Mouse (Mus musculus) c-Kit-negative CD71-positive TER-119-positive erythroid progenitor cells, embryonic 14.5 days (primary cell): Measurements from ENCODE around the gene Hoxc13.

Experiments used
- DNase-seq: peaks from one replicate; pipeline ENCODE4 v3.0.0-alpha.2; 2013; ENCODE audit warnings: low read depth, low spot score

Gene Hoxc13

DNA sequence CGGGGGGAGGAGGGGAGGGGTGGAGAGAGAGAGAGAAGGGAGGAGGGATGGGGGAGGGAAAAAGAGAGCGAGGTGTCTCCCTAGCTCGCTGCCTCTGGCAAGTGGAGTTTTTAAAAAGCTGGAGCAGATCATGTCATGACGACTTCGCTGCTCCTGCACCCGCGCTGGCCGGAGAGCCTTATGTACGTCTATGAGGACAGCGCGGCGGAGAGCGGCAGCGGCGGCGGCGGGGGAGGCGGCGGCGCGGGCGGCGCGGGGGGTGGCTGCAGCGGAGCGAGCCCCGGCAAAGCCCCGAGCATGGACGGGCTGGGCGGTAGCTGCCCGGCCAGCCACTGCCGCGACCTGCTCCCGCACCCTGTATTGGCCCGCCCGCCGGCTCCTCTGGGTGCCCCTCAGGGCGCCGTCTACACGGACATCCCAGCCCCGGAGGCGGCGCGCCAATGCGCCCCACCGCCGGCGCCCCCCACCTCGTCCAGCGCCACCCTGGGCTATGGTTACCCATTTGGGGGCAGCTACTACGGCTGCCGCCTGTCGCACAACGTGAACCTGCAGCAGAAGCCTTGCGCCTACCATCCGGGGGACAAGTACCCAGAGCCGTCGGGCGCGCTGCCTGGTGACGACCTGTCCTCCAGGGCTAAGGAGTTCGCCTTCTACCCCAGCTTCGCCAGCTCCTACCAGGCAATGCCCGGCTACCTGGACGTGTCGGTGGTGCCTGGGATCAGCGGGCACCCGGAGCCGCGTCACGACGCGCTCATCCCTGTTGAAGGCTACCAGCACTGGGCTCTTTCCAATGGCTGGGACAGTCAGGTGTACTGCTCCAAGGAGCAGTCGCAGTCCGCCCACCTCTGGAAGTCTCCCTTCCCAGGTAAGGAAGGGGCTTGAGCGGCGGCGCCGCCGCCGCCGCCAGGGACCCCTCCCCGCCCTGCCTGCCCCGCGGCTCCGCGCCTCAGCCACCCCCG is at the start of gene Hoxc13:
TSS of gene Hoxc13 (plus strand) at position 51 of the 959 bp plus-strand sequence.
- DNase-seq: no peak

DNA sequence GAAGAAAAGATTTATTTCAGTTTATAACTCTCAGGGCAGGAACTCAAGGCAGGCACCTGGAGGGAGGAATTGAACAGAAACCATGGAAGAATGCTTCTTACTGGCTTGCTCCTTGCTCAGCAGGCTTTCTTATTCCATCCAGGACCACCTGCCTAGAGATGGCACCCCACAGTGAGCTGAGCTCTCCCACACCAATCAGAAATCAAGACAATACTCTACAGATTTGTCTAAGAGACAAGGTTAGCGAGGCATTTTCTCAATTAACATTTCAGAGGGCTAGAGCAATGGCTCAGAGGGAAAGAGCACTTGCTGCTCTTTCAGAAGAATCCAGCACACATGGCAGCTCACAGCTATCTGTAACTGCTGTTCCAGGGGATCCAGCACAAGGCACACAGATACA is 35.1 kb upstream of the Hoxc13 start:
- no peak for DNase-seq

- DNase-seq: no peak
These were observed 25.8 kb upstream of the Hoxc13 start for GRCm38 (mm10) chr15:102895115-102895514.

DNA sequence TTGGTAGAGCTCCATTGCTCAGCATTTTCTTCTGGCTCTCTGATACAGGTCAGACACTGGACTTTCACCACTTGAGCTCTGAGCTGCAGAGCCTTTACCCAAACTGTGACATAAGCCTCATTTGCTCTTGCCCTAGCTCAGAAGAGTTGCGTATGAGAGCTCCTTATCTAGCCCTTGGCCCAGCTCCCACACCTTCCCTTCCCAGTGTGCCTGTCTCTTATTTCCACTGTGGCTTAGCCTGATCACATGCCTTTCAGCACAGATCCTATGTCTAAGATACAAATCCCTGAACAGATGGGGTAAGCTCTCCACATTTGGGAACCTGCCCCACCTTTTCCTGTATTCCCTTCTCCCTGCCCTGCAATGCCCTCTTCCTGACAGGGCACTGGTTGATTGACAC is 16.0 kb upstream of the Hoxc13 start:
- no peak for DNase-seq

- DNase-seq: no peak
These were observed 11.4 kb upstream of the Hoxc13 start for GRCm38 (mm10) chr15:102909536-102909935.

- no peak for DNase-seq
These were observed 10.9 kb upstream of the Hoxc13 start for GRCm38 (mm10) chr15:102910038-102910437.

GRCm38 (mm10) chr15:102910496-102911095 is 10.3 kb upstream of the Hoxc13 start:
- no peak for DNase-seq

DNA sequence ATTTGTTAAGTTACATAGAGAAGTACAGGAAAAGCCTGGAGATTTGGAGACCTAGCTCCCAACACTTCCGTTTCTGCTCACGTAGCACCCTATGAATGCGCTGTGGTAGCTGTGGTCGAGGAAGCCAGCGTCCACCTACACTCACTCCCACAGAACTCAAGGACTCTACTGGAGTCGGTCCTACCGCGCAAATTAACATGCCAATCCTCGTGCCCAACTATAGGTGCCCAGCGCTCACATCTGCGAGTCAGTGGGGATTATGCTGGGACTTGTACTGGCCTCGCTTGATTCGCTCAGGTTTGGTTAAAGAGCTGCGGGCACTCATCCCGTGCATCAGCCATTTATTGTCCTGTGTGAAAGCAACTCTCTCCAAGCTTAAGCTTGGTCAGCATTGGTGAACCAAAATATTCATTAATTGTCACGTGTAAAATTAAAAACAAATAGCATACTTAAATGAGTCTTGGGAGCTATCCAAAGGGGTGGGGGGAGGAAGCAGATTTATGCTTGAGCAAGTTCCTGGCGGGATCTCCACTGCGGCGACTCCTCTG is 7.8 kb upstream of the Hoxc13 start:
- DNase-seq: no peak

GRCm38 (mm10) chr15:102917972-102918572 is 2.8 kb upstream of the Hoxc13 start:
- no peak for DNase-seq

GRCm38 (mm10) chr15:102918611-102919265 is 2.2 kb upstream of the Hoxc13 start:
- no peak for DNase-seq

- no peak for DNase-seq
These were observed 1.3 kb upstream of the Hoxc13 start for GRCm38 (mm10) chr15:102919336-102920180.

DNA sequence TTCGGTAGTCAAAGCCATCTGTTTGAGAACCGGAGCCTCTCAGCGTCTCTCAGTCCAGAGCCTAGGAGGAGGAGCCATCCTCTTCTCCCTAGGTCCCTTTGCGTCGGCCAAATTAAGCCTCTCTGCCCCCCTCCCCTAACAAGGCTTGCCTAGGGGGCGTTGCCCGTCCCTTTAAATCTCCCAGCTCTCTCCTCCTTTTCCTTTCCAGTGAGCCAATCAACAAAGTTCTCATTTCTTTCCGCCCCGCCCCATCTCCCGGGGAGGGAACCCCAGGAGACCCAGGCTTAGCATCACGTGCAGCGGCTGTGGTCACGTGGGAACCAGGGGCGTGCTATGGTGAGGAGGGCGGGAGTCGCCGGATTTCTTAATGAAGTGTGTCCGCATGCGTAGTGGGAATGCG is 284 bp upstream of the Hoxc13 start:
- DNase-seq: no peak

DNA sequence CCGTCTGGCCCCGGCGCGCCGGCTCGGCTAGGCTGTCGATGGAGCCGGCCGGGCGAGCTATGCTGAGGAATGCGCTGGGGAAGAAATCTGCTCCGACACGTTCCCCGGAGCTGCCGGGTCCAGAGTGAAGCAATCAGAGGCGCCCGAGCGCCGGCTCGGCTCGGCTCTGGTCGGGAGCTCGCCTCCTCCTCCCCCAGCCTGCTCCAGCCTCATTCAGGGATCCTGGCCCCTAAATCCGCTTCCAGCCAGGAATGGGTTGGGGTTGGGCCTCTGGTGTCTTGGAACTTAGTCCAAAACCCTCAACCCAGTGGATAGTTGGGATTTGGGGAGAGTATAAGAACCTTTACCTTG is 1.1 kb downstream of the Hoxc13 start:
- DNase-seq: no peak

DNA sequence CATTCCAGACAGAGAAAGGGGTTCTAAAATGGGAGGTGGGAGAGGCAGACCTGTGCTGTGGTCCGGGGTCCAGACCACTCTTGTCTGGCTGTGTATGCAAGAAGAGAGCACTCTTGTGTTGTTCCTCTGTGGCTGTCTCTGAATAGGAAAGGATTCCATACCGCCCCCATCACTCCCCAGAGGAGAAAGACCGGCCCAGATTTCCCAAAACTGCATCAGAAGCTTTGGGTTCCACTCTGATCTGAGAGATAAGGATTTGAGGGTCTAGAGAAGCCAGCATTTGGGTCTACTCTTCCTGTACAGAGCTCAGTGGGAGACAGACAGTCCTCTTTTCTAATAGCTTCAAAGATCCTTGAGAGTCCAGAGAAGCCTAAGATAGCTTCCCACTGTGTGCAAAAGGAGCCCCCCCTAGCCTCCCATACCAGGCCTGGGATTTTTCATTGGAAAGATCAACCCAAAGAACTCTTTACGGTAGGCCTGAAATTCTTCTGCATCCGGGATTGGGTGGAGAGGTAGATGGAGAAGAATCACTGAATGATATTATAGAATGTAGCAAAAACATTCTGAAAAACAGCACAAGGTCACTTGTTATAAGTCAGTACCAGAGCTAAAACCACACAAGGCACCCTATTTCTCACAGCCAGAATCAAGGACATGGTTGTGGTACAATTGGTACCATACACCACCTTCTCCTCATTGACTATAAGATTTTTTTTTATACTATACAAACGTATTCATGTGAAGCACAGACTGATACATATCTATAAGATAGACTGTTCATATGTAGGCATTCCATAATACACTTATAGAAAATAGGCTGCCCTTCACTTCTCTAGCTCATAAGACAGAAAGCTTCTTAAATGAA is 2.0 kb downstream of the Hoxc13 start:
- no peak for DNase-seq

DNA sequence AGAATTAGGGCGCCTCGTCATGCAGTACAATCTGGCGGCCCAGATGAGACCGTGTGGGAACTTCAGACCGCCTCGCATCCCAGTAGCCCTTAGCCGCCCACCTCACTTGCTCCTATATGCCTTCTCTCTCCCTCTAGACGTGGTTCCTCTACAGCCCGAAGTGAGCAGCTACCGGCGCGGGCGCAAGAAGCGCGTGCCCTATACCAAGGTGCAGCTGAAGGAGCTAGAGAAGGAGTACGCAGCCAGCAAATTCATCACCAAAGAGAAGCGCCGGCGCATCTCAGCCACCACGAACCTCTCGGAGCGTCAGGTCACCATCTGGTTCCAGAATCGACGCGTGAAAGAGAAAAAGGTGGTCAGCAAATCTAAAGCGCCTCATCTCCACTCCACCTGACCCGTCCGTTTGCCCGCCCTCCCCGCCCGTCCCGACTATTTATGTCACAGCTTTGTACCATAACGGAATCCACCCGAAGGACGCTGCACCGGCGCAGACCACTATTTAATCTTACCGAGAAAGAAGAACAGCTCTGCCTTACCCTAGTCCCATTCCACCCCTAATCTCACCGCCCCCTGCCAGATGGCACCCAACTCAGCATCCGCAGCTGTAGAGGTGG is 6.2 kb downstream of the Hoxc13 start:
- DNase-seq: no peak

- no peak for DNase-seq
These were observed 10.9 kb downstream of the Hoxc13 start for GRCm38 (mm10) chr15:102931706-102932358.

- no peak for DNase-seq
These were observed 13.5 kb downstream of the Hoxc13 start for GRCm38 (mm10) chr15:102934438-102934837.

DNA sequence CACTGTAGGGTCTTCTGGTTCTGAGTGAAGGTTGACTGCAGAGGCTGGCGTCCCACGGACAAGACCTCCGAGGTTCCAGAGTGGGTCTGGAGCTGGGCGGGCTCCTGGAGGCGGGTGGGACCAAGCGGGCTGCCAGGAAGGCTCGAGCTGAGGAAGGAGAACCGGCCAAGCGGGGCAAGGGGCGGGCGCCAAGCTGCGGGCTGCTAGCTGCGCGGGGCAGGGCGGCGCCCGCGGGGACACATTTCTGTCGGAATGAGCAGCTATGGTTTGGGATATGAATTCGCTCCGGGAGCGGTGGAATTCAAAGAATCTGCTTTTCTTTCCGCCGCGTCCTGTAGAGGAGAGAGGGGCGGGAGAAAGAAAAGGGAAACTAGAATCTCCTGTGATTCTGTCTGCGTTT is 14.0 kb downstream of the Hoxc13 start:
- DNase-seq: no peak
